Mouse (Mus musculus): ENCODE data around the gene Npr2. TPM values are rescaled to one million over a fixed set of nuclear protein-coding genes. Genes with fewer than 3 reads are reported as not detected.
A peak's percentile ranks its signal among the peaks of the same experiment; 100 is the strongest.

The Npr2 gene
- total and polyA plus RNA-seq, 3 experiments, result 35.9 to 57.0 (median 43.4) TPM

DNA sequence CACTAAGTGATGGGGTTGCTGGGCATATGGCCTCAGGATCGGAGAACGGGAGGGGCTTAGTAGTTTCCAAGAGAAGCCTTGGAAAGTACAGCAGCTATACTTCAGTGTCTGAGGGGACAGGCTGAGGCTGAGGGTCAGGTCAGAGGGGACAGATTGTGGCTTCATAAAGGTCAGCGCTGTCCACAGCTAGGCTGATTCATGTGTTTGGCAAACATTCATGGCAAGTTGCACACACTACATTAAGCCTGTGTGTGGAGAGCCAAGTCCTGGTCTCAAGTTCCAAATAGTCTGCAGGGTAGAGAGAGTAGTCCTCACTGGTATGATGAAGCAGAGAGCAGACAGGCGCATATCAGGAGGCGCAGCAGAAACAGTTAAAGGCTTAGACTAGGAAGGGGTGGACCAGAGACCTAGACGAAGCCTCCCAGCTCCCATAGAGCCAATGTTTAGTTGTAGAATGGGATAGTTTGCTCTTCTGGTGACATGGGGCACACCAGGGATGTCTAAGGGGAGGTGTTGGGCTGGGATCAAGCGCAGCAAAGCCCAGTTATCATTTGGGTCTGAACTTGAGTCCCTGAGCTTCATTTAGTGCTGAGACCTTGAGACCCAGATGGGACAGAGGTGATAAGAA lies 47.8 kb downstream of the Npr2 start:
- Histone ChIP-seq H3K4me1 (ENCODE audit: control insufficient read depth, insufficient read depth, low read length) (no peaks in the 10 kb centered on the region), H3K4me3 (no peak overlapping the region), H3K27me3 (ENCODE audit: control insufficient read depth, insufficient read depth, low read length) (no peaks in the 10 kb centered on the region), H3K9ac (ENCODE audit: low read depth, low read length) (no peak overlapping the region), H3K79me2 (replicated peaks; ENCODE audit: control insufficient read depth, insufficient read depth, low read length) (no peaks in the 10 kb centered on the region), H3K36me3 (ENCODE audit: control insufficient read depth, insufficient read depth, low read length) (no peaks in the 10 kb centered on the region), H3K27ac (no peak overlapping the region)
- intact Hi-C loops (cut with DNase I), result no loop called here
- WGBS, result 87% methylated on average over 7 of the region's 7 CpGs
- TF ChIP-seq EP300 (IDR thresholded peaks at IDR 0.05; ENCODE audit: insufficient read depth, low read depth, low read length) (no peak), POLR2A (IDR thresholded peaks at IDR 0.05; ENCODE audit: insufficient read depth, low read depth, low read length) (no peak), CTCF (IDR thresholded peaks at IDR 0.05) (no peak)
- DNase-seq, result peak in 1 of 2 experiments; percentile 29

DNA sequence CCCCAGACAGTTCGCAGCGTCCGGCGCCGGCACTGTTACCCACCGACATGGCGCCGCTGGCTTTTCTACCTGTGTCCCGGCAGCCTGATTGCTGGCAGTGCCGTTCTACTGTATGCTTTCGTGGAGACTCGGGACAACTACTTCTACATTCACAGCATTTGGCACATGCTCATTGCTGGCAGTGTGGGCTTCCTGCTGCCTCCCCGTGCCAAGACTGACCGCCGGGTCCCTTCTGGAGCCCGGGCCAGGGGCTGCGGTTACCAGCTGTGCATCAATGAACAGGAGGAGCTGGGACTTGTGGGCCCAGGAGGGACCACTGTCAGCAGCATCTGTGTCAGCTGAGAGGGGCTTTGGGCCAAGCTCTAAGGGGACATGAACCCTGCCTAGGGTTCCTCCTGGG lies 58.3 kb downstream of the Npr2 start:
- WGBS, result 91% methylated on average over 17 of the region's 17 CpGs
- TF ChIP-seq EP300 (IDR thresholded peaks at IDR 0.05; ENCODE audit: insufficient read depth, low read depth, low read length) (no peak), CTCF (IDR thresholded peaks at IDR 0.05) (no peak), POLR2A (IDR thresholded peaks at IDR 0.05; ENCODE audit: insufficient read depth, low read depth, low read length) (no peak)
- H3K4me3 ChIP-seq, result no peak overlapping the region
- peaks cover 2% of the 10 kb centered on the region for H3K4me1 ChIP-seq (ENCODE audit: control insufficient read depth, insufficient read depth, low read length)
- no peaks in the 10 kb centered on the region for H3K79me2 ChIP-seq (replicated peaks; ENCODE audit: control insufficient read depth, insufficient read depth, low read length)
- H3K9ac ChIP-seq (ENCODE audit: low read depth, low read length), result no peak overlapping the region
- no peaks in the 10 kb centered on the region for H3K27me3 ChIP-seq (ENCODE audit: control insufficient read depth, insufficient read depth, low read length)
- H3K27ac ChIP-seq, result no peak overlapping the region
- intact Hi-C loops (cut with DNase I), result no loop called here
- H3K36me3 ChIP-seq (ENCODE audit: control insufficient read depth, insufficient read depth, low read length), result no peaks in the 10 kb centered on the region
- DNase-seq, result no peak

DNA sequence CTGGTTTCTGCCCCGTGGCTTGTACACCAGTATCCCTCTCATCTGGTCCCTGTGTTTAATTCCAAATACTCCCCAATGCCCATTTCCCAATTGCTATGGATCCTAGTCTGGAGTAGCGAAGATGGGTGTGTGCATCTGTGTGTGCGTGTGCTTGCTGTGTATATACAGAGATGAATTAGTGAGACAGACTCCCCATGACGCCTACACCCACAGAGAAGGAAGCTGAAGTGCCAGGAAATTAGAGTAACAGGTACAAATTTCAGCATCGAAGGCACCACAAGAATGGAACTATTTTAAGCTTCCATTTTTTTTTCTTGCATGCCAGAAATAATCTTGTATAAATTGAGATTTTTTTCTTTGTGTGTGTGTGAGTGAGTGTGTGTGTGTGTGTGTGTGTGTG lies 59.3 kb downstream of the Npr2 start:
- Histone ChIP-seq H3K27ac (no peak overlapping the region), H3K36me3 (ENCODE audit: control insufficient read depth, insufficient read depth, low read length) (no peaks in the 10 kb centered on the region), H3K79me2 (replicated peaks; ENCODE audit: control insufficient read depth, insufficient read depth, low read length) (no peaks in the 10 kb centered on the region), H3K4me1 (ENCODE audit: control insufficient read depth, insufficient read depth, low read length) (peaks cover 6% of the 10 kb centered on the region), H3K9ac (ENCODE audit: low read depth, low read length) (no peak overlapping the region), H3K4me3 (no peak overlapping the region), H3K27me3 (ENCODE audit: control insufficient read depth, insufficient read depth, low read length) (no peaks in the 10 kb centered on the region)
- TF ChIP-seq EP300 (IDR thresholded peaks at IDR 0.05; ENCODE audit: insufficient read depth, low read depth, low read length), result no peak
- TF ChIP-seq CTCF (IDR thresholded peaks at IDR 0.05), result no peak
- TF ChIP-seq POLR2A (IDR thresholded peaks at IDR 0.05; ENCODE audit: insufficient read depth, low read depth, low read length), result no peak
- intact Hi-C loops (cut with DNase I), result no loop called here
- DNase-seq, result no peak
- WGBS, result 66% methylated on average over 5 of the region's 5 CpGs

DNA sequence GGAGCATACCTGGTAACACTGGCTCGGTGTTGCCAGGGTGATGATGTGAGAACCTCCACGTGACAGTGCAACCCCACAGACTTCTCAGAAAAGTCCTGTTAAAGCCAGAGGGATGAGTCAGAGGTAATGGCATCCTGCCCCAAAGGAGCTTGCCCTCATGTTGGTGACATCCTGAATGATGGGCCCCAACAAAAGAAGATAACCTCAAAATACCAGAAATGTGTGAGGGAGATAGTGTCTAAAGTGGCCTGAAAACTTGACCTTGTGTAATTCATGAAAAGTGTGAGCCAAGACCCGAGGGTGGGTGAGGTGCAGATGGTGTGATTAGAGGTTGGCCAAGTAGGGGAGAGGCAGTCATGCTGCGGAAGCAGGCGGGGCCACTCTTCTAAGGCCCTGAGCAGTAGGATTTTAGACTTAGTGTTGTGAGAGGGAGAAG lies 62.1 kb downstream of the Npr2 start:
- no peak for TF ChIP-seq CTCF (IDR thresholded peaks at IDR 0.05)
- no peak for TF ChIP-seq EP300 (IDR thresholded peaks at IDR 0.05; ENCODE audit: insufficient read depth, low read depth, low read length)
- no peak for TF ChIP-seq POLR2A (IDR thresholded peaks at IDR 0.05; ENCODE audit: insufficient read depth, low read depth, low read length)
- H3K9ac ChIP-seq (ENCODE audit: low read depth, low read length), result no peak overlapping the region
- H3K4me1 ChIP-seq (ENCODE audit: control insufficient read depth, insufficient read depth, low read length), result peaks cover 6% of the 10 kb centered on the region
- no peak overlapping the region for H3K4me3 ChIP-seq
- no peaks in the 10 kb centered on the region for H3K36me3 ChIP-seq (ENCODE audit: control insufficient read depth, insufficient read depth, low read length)
- no peak overlapping the region for H3K27ac ChIP-seq
- H3K27me3 ChIP-seq (ENCODE audit: control insufficient read depth, insufficient read depth, low read length), result no peaks in the 10 kb centered on the region
- H3K79me2 ChIP-seq (replicated peaks; ENCODE audit: control insufficient read depth, insufficient read depth, low read length), result no peaks in the 10 kb centered on the region
- intact Hi-C loops (cut with DNase I), result no loop called here
- 54% methylated on average over 5 of the region's 5 CpGs for WGBS
- DNase-seq, result peak in 1 of 2 experiments; percentile 57

DNA sequence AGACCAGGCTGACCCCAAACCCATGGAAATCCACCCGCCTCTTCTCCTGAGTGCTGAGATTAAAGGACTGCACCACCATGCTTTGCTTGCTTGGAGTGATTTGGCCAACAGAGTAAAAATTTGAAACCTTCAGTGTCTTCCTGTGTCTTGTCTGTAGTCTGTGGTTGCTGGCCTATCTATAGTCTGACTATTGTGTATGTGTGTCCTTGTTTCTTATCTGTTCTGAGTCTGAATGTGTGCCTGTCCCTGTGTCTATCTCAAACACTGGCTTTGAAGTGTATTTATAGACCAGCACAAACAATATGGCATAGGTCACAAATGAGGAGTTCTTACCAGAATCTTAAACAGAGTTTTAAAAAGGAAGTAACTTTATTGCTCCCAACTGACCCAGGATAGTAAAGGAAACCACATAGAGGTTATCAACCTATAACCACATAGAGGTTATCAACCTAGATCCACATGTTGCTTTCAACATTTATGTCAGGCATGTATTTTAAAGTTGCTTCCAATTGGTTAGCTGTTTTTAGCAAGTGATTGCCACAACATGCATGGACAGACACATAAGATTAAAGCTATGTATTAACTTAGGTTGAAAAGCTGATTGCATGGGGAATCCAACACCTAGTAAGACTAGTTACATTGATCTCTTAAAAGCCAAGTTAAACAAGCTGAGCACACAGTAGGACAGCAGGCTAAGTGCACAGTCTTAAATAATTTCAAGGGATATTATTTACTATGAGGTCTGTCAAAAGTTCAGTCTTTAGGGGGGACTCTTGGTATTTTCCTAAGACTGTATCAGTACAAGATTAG lies 62.9 kb downstream of the Npr2 start:
- H3K36me3 ChIP-seq (ENCODE audit: control insufficient read depth, insufficient read depth, low read length), result no peaks in the 10 kb centered on the region
- no peak overlapping the region for H3K9ac ChIP-seq (ENCODE audit: low read depth, low read length)
- no peak for DNase-seq
- no peak overlapping the region for H3K4me3 ChIP-seq
- TF ChIP-seq CTCF (IDR thresholded peaks at IDR 0.05), result no peak
- no peak for TF ChIP-seq POLR2A (IDR thresholded peaks at IDR 0.05; ENCODE audit: insufficient read depth, low read depth, low read length)
- TF ChIP-seq EP300 (IDR thresholded peaks at IDR 0.05; ENCODE audit: insufficient read depth, low read depth, low read length), result no peak
- peaks cover 6% of the 10 kb centered on the region for H3K4me1 ChIP-seq (ENCODE audit: control insufficient read depth, insufficient read depth, low read length)
- H3K27ac ChIP-seq, result no peak overlapping the region
- no peaks in the 10 kb centered on the region for H3K27me3 ChIP-seq (ENCODE audit: control insufficient read depth, insufficient read depth, low read length)
- intact Hi-C loops (cut with DNase I), result no loop called here
- H3K79me2 ChIP-seq (replicated peaks; ENCODE audit: control insufficient read depth, insufficient read depth, low read length), result no peaks in the 10 kb centered on the region
- 82% methylated on average over 1 of the region's 1 CpGs for WGBS

DNA sequence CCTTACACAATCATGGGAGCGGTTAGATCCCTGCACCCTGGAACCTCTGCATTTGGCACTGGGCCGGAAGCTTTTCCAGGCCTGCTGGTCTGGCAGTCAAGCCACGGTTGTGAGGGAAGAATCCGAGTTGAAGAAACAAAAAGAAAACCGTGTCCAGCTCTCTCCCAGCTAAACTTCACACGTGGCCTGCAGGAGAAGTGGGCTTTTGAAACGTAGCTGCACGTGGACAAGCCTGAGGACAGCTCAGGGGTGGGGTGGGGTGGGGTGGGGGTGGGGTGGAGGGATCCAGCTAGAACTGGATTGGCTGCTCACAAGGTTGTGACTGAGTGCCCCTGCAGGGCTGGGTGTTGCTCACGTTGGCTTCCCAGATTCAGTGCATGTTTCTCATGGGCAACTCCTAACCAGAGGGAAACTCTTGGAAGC lies 63.5 kb downstream of the Npr2 start:
- no peaks in the 10 kb centered on the region for H3K27me3 ChIP-seq (ENCODE audit: control insufficient read depth, insufficient read depth, low read length)
- H3K4me1 ChIP-seq (ENCODE audit: control insufficient read depth, insufficient read depth, low read length), result peaks cover 6% of the 10 kb centered on the region
- no peak overlapping the region for H3K9ac ChIP-seq (ENCODE audit: low read depth, low read length)
- H3K79me2 ChIP-seq (replicated peaks; ENCODE audit: control insufficient read depth, insufficient read depth, low read length), result no peaks in the 10 kb centered on the region
- WGBS, result 20% methylated on average over 9 of the region's 9 CpGs
- peak; percentile 63 to 71 for DNase-seq
- H3K36me3 ChIP-seq (ENCODE audit: control insufficient read depth, insufficient read depth, low read length), result no peaks in the 10 kb centered on the region
- intact Hi-C loops (cut with DNase I), result no loop called here
- H3K4me3 ChIP-seq, result no peak overlapping the region
- no peak overlapping the region for H3K27ac ChIP-seq
- TF ChIP-seq CTCF (IDR thresholded peaks at IDR 0.05) (no peak), EP300 (IDR thresholded peaks at IDR 0.05; ENCODE audit: insufficient read depth, low read depth, low read length) (no peak), POLR2A (IDR thresholded peaks at IDR 0.05; ENCODE audit: insufficient read depth, low read depth, low read length) (0 out of 2 replicates have a peak, but pooled peaks have one; percentile 12)
